Mouse (Mus musculus) testis, adult 2 months (tissue): Measurements from ENCODE around the gene Hoxd13.

Source experiments
- CTCF ChIP-seq: fragments of 200-500 bp; IDR thresholded peaks from 2 replicates; pipeline ENCODE4 v1.5.1; 2012; ENCODE audit warnings: low read depth, mild to moderate bottlenecking, inconsistent platforms, low read length, moderate library complexity; ENCODE audit not compliant: control insufficient read depth, insufficient read depth, insufficient replicate concordance
- POLR2A ChIP-seq: fragments of 200-500 bp; IDR thresholded peaks from 2 replicates; pipeline ENCODE4 v1.6.1; 2012; ENCODE audit warnings: low read depth, mild to moderate bottlenecking, inconsistent platforms, low read length, moderate library complexity; ENCODE audit not compliant: control insufficient read depth

DNA sequence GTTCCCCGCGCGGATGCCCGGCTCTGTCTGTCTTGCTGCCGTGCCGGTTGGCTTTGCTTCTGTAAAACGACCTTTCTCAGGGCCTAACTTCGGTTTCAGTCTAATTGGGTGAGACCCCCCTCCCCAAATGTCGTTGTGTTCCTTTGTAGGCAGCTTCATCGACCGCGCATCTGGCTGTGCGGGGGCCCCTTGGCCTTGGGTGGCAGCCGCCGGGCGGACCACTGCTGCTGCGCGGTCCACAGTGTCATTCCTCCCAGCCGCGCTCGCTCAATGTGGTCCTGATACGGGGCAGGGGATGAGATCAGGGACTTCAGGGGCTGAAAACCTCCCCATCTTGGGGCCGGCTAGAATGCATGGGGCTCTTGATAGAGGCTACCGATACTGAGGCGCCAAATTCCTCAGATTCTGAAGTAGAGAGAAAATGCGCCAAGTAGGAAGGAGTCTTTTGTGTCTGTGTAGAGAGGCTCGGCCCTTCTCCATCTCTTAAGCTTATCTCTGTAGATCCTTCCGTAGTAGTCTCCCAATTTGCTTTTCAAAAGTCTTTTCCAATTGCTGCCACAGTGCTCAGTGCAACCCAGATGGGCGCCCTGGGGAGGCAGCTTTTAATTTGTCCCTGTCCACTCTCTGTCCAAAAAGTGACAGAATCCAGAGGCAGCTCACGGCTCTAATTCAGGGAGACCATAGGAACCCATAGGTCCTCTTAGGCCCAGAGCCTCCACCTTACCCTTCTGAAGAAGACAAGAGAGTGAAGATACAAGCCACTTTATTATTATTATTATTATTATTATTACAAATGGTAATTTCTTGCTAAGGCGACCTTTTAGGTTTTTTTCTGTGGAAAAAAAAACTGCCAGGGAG, 19.8 kb downstream of the Hoxd13 start:
- TF ChIP-seq POLR2A: no peak
- TF ChIP-seq CTCF: no peak
